Mouse (Mus musculus) G1E (cell line): ENCODE results near the gene Gm28051.

Experiments used
- CTCF ChIP-seq: IDR thresholded peaks from 2 replicates; pipeline ENCODE4 v1.5.1; 2012; ENCODE audit warnings: low read depth, low read length, inconsistent platforms, mixed read lengths
- POLR2AphosphoS5 ChIP-seq: IDR thresholded peaks from 2 replicates; pipeline ENCODE4 v1.6.1; 2012; ENCODE audit warnings: low read depth, low read length, inconsistent platforms; ENCODE audit not compliant: insufficient replicate concordance

DNA sequence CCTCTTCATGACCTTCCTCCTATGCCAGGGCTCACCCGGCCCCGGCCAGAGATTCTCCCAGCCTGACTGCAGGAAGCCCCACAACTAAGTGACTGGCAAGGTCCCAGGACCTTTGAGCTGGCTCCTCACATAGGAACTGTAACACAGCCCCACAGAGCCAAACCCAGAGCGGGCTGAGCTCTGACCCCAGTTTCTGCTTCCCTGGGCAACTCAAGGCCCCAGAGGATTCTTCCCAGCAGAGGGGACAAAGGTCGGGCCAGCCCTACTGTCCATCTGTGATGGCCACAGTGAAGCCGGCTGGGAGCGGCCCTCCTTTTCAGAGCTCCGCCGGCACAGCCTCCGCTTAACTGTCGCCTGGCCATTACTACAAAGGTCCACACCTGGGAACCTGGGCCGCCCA is 66.4 kb downstream of the Gm28051 start:
- TF ChIP-seq POLR2AphosphoS5 (no peak), CTCF (no peak)
